Mouse (Mus musculus) intestine, postnatal 0 days (tissue): ENCODE data around the gene Ndst2. TPM values are rescaled to one million over a fixed set of nuclear protein-coding genes. Genes with fewer than 3 reads are reported as not detected.

Experiments
- ATAC-seq: fragments of 200-750 bp; cut with Nextera tagmentation; 2 replicates; pipeline ENCODE4 v1.8.0; 2017; ENCODE audit warnings: mild to moderate bottlenecking, moderate TSS enrichment, moderate library complexity
- H3K27ac ChIP-seq: fragments of 300-500 bp; sonication (generic); 2 replicates; pipeline ENCODE4 v1.5.1; 2014; ENCODE audit warnings: mild to moderate bottlenecking, low read depth, low read length, moderate library complexity
- H3K27me3 ChIP-seq: fragments of 300-500 bp; sonication (generic); replicated peaks from 2 replicates; pipeline ENCODE4 v1.6.1; 2014; ENCODE audit warnings: low read length, mixed read lengths; ENCODE audit not compliant: control insufficient read depth, insufficient read depth
- H3K36me3 ChIP-seq: fragments of 300-500 bp; sonication (generic); 2 replicates; pipeline ENCODE4 v1.6.1; 2014; ENCODE audit warnings: mild to moderate bottlenecking, moderate library complexity; ENCODE audit not compliant: control insufficient read depth, insufficient read depth
- H3K4me1 ChIP-seq: fragments of 300-500 bp; sonication (generic); replicated peaks from 2 replicates; pipeline ENCODE4 v1.6.1; 2014; ENCODE audit warnings: antibody characterized with exemption, low read length, mixed read lengths; ENCODE audit not compliant: control insufficient read depth, insufficient read depth
- H3K4me2 ChIP-seq: fragments of 300-500 bp; sonication (generic); replicated peaks from 2 replicates; pipeline ENCODE4 v1.6.1; 2014; ENCODE audit warnings: low read depth, mild to moderate bottlenecking, moderate library complexity
- H3K4me3 ChIP-seq: fragments of 300-500 bp; sonication (generic); 2 replicates; pipeline ENCODE4 v1.5.1; 2014; ENCODE audit warnings: low read depth, low read length
- H3K9ac ChIP-seq: fragments of 300-500 bp; sonication (generic); 2 replicates; pipeline ENCODE4 v1.6.1; 2014; ENCODE audit warnings: mild to moderate bottlenecking, low read depth, low read length
- H3K9me3 ChIP-seq: fragments of 300-500 bp; sonication (generic); 2 replicates; pipeline ENCODE4 v1.6.1; 2016; ENCODE audit warnings: mixed run types; ENCODE audit not compliant: control insufficient read depth
- CTCF ChIP-seq: sonication (generic); IDR thresholded peaks from 2 replicates; pipeline ENCODE4 v1.5.1; 2016; ENCODE audit warnings: low read depth, mild to moderate bottlenecking, control low read depth, antibody characterized with exemption, moderate library complexity
- WGBS: fragments of 180-500 bp; shearing (Covaris S2); extraction: QIAGEN DNeasy Blood & Tissue Kit; methylation state at CpG from one replicate; pipeline ENCODE4 v1.1.7; 2014; 5-methylcytosine and 5-hydroxymethylcytosine counted together
- polyA plus RNA-seq: library from polyadenylated mRNA; unstranded; fragments of >200 nt; fragmentation: Nextera tagmentation; extraction: Ambion mirVana; gene quantifications from 2 replicates; pipeline ENCODE4 v1.2.1, GENCODE M21; 2015

Ndst2 gene
- 9.8 and 12.4 TPM in 2 replicates for polyA plus RNA-seq

DNA sequence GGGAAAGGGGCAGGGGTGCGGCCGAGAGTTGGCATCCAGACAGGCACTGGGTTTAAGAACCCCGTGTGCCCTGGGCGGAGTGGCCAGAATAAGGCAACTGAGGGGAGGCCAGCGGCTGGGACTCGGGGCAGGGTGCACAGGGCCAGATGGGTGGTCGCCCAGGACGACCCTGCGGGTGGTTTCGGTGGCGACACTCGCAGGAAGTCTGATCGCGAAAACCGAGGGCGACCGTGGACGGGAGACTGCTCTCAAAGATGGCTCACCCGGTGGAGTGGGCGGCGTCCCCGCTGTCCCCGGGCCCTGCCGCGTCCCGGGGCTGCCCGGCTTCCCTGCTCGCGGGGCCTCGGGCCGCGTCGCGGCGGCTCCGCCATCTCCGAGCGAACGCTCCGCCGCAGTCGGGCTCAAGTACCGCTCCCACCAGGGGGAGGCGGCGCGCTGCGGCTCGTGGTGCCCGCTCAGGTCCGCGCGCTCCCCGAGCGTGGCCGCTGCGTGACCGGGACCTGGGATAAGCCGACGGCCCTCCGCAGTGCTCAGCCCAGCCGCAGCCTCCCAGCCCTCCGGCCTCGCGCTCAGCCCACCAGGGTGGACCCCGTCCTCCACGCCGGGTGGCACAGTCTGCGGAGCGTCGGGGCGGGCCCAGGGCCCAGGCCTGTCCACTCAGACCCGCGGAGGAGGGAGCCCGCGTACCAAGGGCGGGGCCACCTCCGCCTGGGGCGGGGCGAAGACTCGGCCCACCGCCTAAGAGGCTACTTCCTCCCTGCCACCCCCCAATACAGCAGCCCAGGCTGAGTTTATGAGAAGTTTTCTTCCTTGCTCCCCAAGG lies at the start of gene Ndst2:
Gene Ndst2, minus strand, starts transcription at position 611 of the 823 bp plus-strand sequence.
- Histone ChIP-seq H3K36me3 (peaks cover 48% of the 10 kb centered on the region), H3K27ac (peak within 1 kb of the TSS; percentile 94), H3K9ac (peak within 1 kb of the TSS; percentile 85), H3K9me3 (no peaks in the 10 kb centered on the region), H3K4me3 (peak within 1 kb of the TSS; percentile 73), H3K4me1 (peaks cover 3% of the 10 kb centered on the region; the same call in 1 of the 2 replicates), H3K4me2 (peak within 1 kb of the TSS; percentile 94), H3K27me3 (no peaks in the 10 kb centered on the region)
- peak; percentile 59 for TF ChIP-seq CTCF
- ATAC-seq: peak; percentile 95
- 0% methylated on average over 79 of the region's 81 CpGs for WGBS

DNA sequence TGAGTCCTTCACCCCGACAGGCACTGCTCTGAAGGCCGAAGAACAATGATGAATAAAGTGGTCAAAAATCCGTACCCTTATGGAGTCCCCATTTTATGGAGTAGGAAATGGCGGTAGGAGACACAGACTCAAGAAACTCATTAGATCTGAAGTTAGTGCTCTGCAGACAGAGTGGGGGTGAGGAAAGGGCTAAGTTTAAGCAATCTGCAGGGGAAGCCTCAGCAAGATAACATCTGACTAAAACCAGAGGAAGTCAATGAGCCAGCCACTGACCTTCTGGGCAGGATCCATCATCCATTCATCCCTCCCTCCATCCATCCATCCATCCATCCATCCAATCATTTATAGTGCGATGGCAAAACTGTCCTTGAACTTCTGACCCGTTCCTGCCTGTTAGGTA lies 49.2 kb upstream of the Ndst2 start:
- ATAC-seq: no peak
- H3K9me3 ChIP-seq: no peaks in the 10 kb centered on the region
- no peak overlapping the region for H3K27ac ChIP-seq
- no peak overlapping the region for H3K4me2 ChIP-seq
- no peak overlapping the region for H3K4me3 ChIP-seq
- peaks cover 50% of the 10 kb centered on the region for H3K36me3 ChIP-seq
- peaks cover 17% of the 10 kb centered on the region for H3K4me1 ChIP-seq
- H3K9ac ChIP-seq: no peak overlapping the region
- H3K27me3 ChIP-seq: no peaks in the 10 kb centered on the region
- TF ChIP-seq CTCF: no peak
- WGBS: 95% methylated on average over 6 of the region's 6 CpGs

DNA sequence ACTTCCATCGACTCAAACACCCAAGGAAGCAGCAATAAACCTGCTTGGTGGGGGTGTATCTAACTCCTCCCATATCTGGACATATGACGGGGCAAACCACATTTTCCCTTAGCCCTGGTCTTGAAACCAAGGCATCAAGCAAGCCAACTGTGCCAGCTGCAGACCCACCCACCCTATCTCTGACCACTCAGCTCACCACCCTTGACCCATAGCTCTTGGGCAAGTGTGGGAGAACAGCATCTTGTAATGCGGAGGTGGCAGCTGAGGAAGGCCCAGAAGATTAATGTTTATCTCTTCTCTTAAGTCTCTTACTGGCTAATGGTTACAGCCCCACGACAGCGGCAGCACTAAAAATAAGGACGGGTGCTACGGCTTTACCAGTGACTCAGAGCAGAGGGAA lies 48.5 kb upstream of the Ndst2 start:
- Histone ChIP-seq H3K36me3 (peaks cover 50% of the 10 kb centered on the region), H3K9me3 (no peaks in the 10 kb centered on the region), H3K4me1 (peaks cover 17% of the 10 kb centered on the region), H3K27ac (no peak overlapping the region), H3K4me3 (no peak overlapping the region), H3K9ac (no peak overlapping the region), H3K4me2 (no peak overlapping the region), H3K27me3 (no peaks in the 10 kb centered on the region)
- no peak for TF ChIP-seq CTCF
- WGBS: 84% methylated on average over 7 of the region's 7 CpGs
- ATAC-seq: no peak

DNA sequence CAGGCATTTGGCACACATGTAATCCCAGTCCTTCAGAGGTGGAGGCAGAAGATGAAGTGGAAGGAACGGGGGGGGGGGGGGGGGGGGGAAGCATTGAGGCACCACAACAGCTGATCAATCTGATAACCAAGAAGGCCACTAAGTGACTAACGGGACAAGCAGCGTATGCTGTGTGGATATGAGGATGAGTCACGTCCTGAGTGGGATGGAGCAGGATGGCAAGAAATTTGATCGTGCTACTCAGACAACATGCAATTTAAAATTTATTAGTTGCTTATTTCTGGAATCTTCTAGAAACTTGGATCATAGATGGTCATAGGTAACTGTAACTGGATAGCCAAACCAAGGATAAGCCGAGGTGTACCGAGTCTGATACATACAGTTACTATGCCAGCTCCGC lies 45.9 kb upstream of the Ndst2 start:
- Histone ChIP-seq H3K4me1 (0 out of 2 replicates have a peak, but pooled peaks cover 1% of the 10 kb centered on the region), H3K4me2 (no peak overlapping the region), H3K9ac (no peak overlapping the region), H3K36me3 (peaks cover 52% of the 10 kb centered on the region), H3K4me3 (no peak overlapping the region), H3K9me3 (no peaks in the 10 kb centered on the region), H3K27me3 (no peaks in the 10 kb centered on the region), H3K27ac (no peak overlapping the region)
- TF ChIP-seq CTCF: no peak
- ATAC-seq: no peak
- WGBS: 91% methylated on average over 8 of the region's 8 CpGs

DNA sequence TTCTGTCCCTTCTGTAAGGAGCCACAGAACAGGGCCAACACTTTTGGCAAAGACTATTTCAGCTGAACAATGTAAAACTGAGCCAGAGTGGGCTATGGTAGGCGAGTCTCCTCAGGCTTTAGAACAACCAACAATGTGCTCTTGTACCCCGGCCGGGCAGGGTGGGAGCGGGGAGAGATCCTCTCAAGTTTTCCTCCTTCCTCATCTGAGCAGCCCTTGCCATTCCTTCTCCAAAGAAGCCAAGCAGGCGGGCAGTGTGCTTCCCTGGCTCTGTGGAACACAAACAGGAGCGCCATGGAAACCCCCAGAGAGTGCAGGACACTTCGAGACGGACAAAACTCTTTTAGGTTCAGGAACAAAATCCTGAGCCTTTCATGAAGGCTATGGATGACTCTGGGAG lies 44.1 kb upstream of the Ndst2 start:
- TF ChIP-seq CTCF: no peak
- 84% methylated on average over 8 of the region's 8 CpGs for WGBS
- H3K36me3 ChIP-seq: peaks cover 37% of the 10 kb centered on the region
- H3K4me3 ChIP-seq: no peak overlapping the region
- H3K9me3 ChIP-seq: no peaks in the 10 kb centered on the region
- no peak overlapping the region for H3K9ac ChIP-seq
- no peak for ATAC-seq
- H3K4me2 ChIP-seq: no peak overlapping the region
- 0 out of 2 replicates have a peak, but pooled peaks cover 1% of the 10 kb centered on the region for H3K4me1 ChIP-seq
- H3K27ac ChIP-seq: no peak overlapping the region
- no peaks in the 10 kb centered on the region for H3K27me3 ChIP-seq

DNA sequence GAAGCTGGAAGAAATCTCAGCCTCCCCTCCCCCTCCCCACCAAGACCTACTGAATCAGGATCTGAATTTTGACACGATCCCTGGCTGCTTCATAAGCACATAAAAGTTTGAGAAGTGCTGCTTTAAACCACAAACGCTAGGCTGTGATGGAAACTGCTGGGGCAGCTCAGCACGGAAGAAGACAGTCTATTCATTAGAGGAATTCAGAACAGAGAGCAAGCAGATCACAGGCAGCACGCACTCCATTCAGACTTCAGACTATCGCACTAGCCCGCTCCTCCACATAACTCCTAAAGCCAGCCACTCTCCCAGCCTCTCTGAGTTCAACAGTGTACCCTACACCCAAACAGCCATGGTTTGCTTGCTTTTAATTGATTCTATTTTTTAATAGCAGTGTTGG lies 41.3 kb upstream of the Ndst2 start:
- no peaks in the 10 kb centered on the region for H3K9me3 ChIP-seq
- WGBS: 49% methylated on average over 6 of the region's 6 CpGs
- peaks cover 28% of the 10 kb centered on the region for H3K36me3 ChIP-seq
- no peak overlapping the region for H3K4me3 ChIP-seq
- TF ChIP-seq CTCF: no peak
- H3K27me3 ChIP-seq: no peaks in the 10 kb centered on the region
- H3K4me1 ChIP-seq: 0 out of 2 replicates have a peak, but pooled peaks cover 2% of the 10 kb centered on the region
- no peak for ATAC-seq
- H3K4me2 ChIP-seq: no peak overlapping the region
- no peak overlapping the region for H3K9ac ChIP-seq
- no peak overlapping the region for H3K27ac ChIP-seq
